In the genomic region with DNA sequence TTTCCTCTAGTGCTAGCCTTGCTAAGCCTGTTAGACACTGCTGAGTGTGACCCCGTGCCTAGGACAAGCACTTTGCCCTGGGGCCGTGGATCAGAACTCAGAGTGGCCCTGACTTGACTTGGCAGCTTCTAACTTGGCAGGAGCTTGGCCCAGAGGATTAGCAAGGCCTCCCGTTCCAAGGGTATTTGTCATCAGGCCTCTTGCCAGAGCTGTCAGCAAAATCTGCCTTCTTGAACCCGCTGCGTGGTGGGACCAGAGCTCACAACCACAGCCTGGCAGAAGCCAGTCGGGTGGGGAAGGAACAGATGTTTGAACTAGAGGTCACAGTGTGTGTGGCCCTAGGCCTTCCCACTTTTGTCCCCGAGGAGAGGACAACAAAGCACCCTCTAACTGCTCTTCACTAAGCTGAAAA, we compare ENCODE assay signal across 8 mouse cellular contexts. TPM values are rescaled to one million over a fixed set of nuclear protein-coding genes. Genes with fewer than 3 reads are reported as not detected.
DNase-seq lines count a peak whose midpoint lies in the region; ATAC-seq and TF ChIP-seq lines count a peak whose summit lies in the region.

No protein-coding gene starts in this region.

- no peak for ATAC-seq in granulocyte monocyte progenitor cell, adult 5-6 weeks (replicated peaks; ENCODE audit: poor library complexity, severe bottlenecking)

- no peak overlapping the region for H3K4me3 ChIP-seq in lung, adult 2 months (replicated peaks; ENCODE audit: extremely low read depth, low read depth, low read length)

- 29% methylated on average over 7 of the region's 7 CpGs for WGBS in lung, adult 2 months

- intact Hi-C loops in heart, postnatal 10 days (cut with DNase I): no loop called here

- no peak for TF ChIP-seq CTCF in lung, adult 2 months (IDR thresholded peaks at IDR 0.05; ENCODE audit: insufficient read depth, low read length)

- TF ChIP-seq POLR2A in lung, adult 2 months (IDR thresholded peaks at IDR 0.05; ENCODE audit: borderline replicate concordance, extremely low read depth, low read depth, low read length): no peak

- peak; percentile 13 to 14 for DNase-seq in spleen, postnatal 36 days (ENCODE audit: low spot score in 2 of 2)
- no peak for DNase-seq in spleen, adult 12 weeks (ENCODE audit: low spot score)
- DNase-seq in cerebellum, postnatal 36 days: peak; percentile 55 to 61
- peak; percentile 89 to 91 for DNase-seq in heart, postnatal 10 days
- DNase-seq in lung, adult 2 months: peak; percentile 52
- peak; percentile 70 to 85 for DNase-seq in urinary bladder, postnatal 36 days (ENCODE audit: low spot score in 2 of 2)
- DNase-seq in thymus, postnatal 10 days (ENCODE audit: low spot score in 2 of 2): no peak

- H3K4me1 ChIP-seq in lung, adult 2 months (ENCODE audit: control insufficient read depth, insufficient read depth, low read length): peaks cover 2% of the 10 kb centered on the region; the same call in 1 of the 2 replicates

RNA-seq across cellular contexts. Expression of gene Hlf, which starts 35.4 kb away (rescaled TPM):
- 10 to 100 TPM; 15.7 to 22.1 TPM for total RNA-seq in heart, postnatal 10 days (2021)
- 6.8 and 13.6 TPM in 2 replicates for polyA plus RNA-seq in lung, adult 2 months (2012; rRNA removed)
- 10.2 and 11.0 TPM in 2 replicates for total RNA-seq in granulocyte monocyte progenitor cell, adult 5-6 weeks (2014; fragmentation: Nextera tagmentation)
- total RNA-seq in granulocyte monocyte progenitor cell, adult 5-6 weeks (2017): 2.3 and 2.5 TPM in 2 replicates

Comparison
In these comparisons a context has a peak if more than half of its experiments do, and no peak if none do; other contexts are left out.
1. DNase-seq: peak in spleen, postnatal 36 days (2 of 2), cerebellum, postnatal 36 days (2 of 2), heart, postnatal 10 days (2 of 2), lung, adult 2 months (single experiment) and urinary bladder, postnatal 36 days (2 of 2); none in spleen, adult 12 weeks (single experiment) and thymus, postnatal 10 days (0 of 2).